Mouse (Mus musculus): ENCODE data around the gene Ncf1.

Gene Ncf1

GRCm38 (mm10) chr5:134244890-134245289 is 15.5 kb upstream of the Ncf1 start:
- no peak for DNase-seq (ENCODE audit: low read depth, low spot score)

GRCm38 (mm10) chr5:134243661-134244436 is 14.4 kb upstream of the Ncf1 start:
- no peak for DNase-seq (ENCODE audit: low read depth, low spot score)

DNA sequence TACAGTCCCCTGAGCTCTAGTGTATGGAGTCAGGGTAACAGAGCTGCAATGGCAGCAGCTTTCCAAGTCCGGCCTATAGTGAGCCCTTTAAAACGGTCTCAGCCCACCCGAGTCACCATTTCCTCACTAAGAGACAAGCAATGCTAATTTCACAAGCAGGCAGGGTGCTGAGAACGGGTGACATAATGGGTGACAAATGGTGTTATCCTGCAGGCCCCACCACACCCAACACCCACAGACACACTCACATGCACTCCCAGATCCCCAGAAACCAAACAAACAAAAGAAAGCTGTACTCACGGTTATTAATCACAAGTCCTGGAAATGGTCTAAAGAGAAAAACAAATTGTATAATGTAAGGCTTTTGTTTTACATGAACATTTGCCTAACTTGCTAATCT is 12.4 kb upstream of the Ncf1 start:
- DNase-seq (ENCODE audit: low read depth, low spot score): no peak

DNA sequence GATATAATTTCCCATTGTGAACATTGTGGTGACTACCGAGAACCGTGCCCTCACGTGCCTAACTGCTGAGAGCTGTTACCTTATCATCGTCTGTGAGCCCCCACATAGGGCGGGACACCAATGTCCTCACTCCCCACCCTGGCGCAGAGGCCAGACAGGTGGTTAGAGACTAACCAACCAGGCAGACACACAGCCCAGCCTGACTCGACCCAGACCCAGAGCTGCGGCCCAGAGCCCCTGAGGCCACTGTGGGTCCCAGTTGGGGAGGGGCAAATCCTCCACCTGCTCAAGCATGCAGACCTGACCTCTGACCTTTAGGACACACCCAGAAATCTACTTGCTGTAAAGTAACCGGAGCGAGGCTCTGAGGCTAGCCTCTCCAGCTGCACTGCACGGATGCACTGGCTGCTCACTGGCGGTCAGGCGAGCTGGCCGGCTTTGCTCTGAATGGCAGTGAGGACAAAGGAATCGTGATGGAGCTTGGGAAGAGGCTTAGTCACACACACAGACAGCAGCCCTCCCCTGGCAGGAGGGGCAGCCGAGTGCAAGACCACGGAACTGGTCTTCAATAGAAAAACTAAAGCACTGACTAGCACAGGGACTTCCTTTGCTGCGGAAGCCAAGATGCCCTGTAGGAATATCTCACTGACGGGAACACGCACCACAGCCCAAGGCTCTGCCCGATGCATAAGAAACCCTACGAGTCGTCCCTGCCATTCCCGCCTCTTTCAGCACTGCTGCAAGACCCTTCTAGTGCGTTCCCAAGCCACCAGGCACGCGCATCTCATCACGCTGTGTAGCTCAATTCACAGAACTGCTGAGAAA is 8.7 kb upstream of the Ncf1 start:
- no peak for DNase-seq (ENCODE audit: low read depth, low spot score)

- no peak for DNase-seq (ENCODE audit: low read depth, low spot score)
Observed at GRCm38 (mm10) chr5:134237508-134237907, 8.1 kb upstream of the Ncf1 start.

DNA sequence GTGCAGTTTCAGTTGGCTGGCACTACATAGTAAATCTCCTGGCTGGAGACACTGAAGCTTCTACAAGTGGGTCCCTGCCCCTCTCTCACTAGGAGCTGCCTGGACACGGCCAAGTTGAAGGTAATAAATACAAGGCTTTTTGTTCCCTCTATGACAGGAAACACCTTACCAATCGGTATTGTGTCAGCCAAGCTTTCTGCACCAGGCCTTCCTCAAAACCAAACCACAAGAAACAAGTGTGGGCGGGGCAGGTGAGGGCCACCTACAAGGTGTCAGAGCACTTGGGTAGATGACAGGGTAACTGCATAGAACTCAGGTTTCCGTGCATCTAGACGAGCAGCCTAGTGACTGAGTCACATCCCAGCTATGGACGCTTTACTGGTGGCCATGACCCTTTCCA is 7.4 kb upstream of the Ncf1 start:
- DNase-seq (ENCODE audit: low read depth, low spot score): no peak

- no peak for DNase-seq (ENCODE audit: low read depth, low spot score)
Observed at GRCm38 (mm10) chr5:134236241-134236640, 6.8 kb upstream of the Ncf1 start.

GRCm38 (mm10) chr5:134235111-134235510 is 5.7 kb upstream of the Ncf1 start:
- DNase-seq (ENCODE audit: low read depth, low spot score): no peak

DNA sequence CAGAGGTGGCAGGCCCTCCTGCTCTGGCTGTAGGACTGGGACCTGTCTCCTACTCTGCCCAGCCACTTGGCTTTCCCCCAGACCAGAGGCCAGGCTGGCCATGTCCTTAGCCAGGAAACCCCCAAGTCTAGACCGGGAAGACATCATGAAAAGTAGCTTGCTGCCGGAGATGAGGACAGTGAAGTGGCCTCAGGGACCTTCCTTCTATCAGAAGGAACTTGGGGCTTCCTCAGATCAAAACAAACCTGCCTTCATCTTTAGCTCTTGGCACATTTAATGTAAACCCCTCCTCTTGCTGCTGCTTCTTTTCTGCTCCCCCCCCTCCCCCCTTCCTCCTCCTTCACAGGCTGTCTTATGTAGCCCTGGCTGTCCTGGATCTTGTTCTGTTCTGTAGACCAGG is 4.8 kb upstream of the Ncf1 start:
- no peak for DNase-seq (ENCODE audit: low read depth, low spot score)

GRCm38 (mm10) chr5:134233244-134233651 is 3.8 kb upstream of the Ncf1 start:
- no peak for DNase-seq (ENCODE audit: low read depth, low spot score)

GRCm38 (mm10) chr5:134232568-134232967 is 3.1 kb upstream of the Ncf1 start:
- DNase-seq (ENCODE audit: low read depth, low spot score): no peak

DNA sequence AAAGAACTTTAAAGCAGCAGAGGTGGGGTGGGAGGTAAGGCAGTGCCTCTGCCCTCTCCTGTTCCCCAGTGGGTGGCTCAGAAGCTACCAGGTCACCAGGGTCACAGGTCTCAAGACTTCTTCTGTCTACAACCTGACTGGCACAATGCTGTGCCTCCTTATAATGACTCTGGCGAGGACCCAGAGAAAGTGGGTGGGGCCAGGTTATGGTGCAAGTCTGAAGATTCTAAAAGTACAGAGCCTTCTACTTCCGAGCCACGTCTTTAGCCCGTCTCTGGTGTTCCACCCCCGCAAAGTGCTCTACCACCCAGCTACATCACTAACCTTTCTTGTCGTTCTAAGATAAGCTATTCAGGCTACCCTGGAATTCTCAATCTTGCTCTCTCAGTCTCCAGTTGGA is 2.7 kb upstream of the Ncf1 start:
- no peak for DNase-seq (ENCODE audit: low read depth, low spot score)

DNA sequence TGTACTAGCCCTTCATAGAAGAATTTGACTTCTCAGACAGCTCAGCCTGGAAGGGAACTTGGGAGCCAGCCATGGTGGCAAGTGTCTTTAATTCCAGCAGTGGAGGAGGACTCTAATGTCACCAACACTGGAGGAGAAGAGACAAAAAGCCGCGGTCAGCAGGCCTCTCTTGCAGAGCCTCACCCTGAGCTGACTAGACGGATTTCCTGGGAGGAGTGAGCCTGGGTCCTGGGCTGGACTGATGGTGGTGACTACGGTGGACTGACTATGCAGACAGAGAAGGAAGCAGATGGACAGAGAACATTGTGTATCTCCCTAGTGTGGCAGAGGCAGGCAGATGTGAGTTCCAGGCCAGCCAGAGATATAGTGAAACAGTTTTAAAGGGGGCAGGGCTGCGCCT is 2.0 kb upstream of the Ncf1 start:
- DNase-seq (ENCODE audit: low read depth, low spot score): no peak

GRCm38 (mm10) chr5:134228249-134228638 is 1.2 kb downstream of the Ncf1 start:
- DNase-seq (ENCODE audit: low read depth, low spot score): no peak

- no peak for DNase-seq (ENCODE audit: low read depth, low spot score)
Observed at GRCm38 (mm10) chr5:134227574-134228248, 1.7 kb downstream of the Ncf1 start.

- DNase-seq (ENCODE audit: low read depth, low spot score): no peak
Observed at GRCm38 (mm10) chr5:134226946-134227345, 2.5 kb downstream of the Ncf1 start.

DNA sequence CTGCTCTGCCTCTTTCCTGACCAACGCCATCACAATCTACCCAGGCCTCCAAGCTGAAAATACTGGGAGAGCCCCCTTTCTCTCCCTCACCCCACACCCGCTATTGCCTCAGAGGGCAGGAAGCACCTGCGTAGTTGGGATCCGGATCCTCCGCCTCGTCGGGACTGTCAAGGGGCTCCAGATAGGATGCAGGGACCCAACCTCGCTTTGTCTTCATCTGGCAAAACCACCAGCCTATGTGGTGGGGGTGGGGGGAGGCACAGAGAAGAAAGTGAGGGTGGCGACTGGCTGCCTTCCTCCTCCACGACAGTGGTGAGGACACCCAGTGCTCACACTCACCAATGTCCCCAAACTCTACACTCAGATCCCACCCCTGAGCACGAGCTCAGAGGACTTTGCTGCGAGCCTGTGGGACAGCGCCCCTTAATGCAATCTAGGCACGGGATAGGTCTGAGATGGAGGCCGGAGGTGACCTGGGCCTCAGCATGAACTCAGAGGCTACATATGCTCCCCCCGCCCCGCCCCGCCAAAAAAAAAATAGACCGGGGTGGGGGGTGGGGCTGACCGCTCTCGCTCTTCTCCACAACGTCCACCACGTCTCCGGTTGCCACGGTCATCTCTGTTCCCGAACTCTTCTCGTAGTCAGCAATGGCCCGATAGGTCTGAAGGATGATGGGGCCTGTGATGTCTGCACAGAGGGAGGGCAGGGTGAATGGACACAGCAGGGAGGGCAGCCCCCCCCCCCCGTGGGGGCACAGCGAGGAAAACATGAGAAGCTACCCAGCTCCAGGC is 4.1 kb downstream of the Ncf1 start:
- DNase-seq (ENCODE audit: low read depth, low spot score): no peak

DNA sequence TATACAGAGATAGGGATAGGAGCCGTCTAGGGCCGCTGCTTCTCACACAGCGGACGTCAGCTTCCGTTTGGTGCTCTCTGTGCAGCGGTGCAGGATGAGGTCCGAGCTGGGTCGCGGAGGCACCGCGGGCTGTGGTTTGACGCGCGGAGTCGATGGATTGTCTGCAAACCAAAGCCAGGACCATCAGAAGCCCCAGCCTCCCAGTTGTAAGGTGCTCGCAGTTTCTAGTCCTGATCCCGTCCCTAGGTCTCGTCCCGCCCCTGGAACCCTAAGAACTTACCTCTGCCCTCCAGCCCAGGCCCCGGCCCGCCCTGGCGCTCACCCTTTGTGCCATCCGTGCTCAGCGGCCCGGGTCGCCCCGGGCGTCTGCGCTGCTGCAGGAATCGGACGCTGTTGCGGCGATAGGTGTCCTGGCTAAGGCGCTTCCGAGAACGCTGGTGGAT is 7.7 kb downstream of the Ncf1 start:
- no peak for DNase-seq (ENCODE audit: low read depth, low spot score)

- DNase-seq (ENCODE audit: low read depth, low spot score): no peak
Observed at GRCm38 (mm10) chr5:134221278-134221677, 8.1 kb downstream of the Ncf1 start.

DNA sequence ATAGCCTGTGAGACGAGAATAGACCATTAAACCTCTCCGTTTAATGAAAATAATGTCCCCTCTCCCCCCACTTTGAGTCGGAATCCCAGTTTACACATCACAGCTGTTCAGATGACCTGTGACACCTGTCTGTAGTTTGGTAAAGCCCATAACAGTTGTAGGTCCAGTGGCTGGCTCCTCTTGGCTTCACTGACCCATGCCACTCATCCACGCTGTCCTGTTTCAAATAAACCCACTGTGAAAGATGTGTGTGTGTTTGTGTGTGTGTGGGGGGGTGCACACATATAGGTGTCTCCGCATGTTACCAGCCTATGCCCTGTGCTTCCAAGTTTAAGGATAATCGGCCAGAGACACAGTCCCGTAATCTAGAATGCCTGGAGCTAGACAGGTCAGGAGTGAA is 11.5 kb downstream of the Ncf1 start:
- DNase-seq (ENCODE audit: low read depth, low spot score): no peak

DNA sequence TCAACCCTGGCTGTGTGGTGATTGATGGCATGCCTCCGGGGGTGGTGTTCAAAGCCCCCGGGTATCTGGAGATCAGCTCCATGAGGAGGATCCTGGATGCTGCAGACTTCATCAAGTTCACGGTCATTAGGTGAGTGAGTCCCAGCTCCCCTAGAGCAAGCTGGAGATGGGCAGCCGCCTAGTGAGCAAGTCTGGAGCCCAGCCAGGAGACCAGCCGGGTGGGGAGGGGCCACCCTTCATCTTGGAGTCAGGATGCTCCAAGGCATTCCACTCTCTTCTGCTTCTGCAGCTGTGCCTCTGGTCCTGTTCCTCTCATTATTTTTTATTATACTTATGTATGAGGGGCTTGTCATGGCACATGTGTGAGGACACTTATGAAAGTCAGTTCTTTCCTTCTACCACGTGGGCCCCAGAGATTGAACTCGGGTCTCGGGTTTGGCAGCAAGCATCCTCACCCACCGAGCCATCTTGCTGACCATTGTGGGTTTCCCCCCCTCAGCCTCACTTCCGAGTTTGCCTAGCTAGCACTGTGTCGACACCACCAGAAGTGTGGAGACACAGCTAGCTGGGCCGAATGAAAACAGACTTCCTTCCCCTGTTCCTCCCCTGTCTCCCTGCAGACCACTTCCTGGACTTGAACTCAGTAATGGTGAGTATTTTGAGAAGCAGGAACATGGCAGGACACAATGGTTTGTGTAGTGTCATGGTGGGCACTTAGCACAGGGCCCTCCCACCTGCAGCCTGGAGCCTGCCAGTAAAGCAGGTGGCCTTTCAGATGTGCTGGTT is 15.2 kb downstream of the Ncf1 start:
- no peak for DNase-seq (ENCODE audit: low read depth, low spot score)

Data from c-Kit-negative CD71-positive TER-119-positive erythroid progenitor cells, embryonic 14.5 days (primary cell).